Mouse (Mus musculus): ENCODE results near the gene Rsc1a1. TPM values are rescaled to one million over a fixed set of nuclear protein-coding genes. Genes with fewer than 3 reads are reported as not detected.

Rsc1a1 gene
- 1 to 10 TPM; 2.8 to 5.5 TPM for total RNA-seq (2021)
- long read RNA-seq, experiment 1 = 0 reads
- long read RNA-seq, experiment 2, partial matches to known transcripts = 0 of 2 reads
- long read RNA-seq, experiment 2, other reads (novel, unspliced or antisense) = 0 of 2 reads

GRCm38 (mm10) chr4:141685499-141685898, at the start of gene Rsc1a1:
TSS of gene Rsc1a1 (minus strand) at chr4:141685599.
- no peak for DNase-seq

- no peak for DNase-seq
Observed at GRCm38 (mm10) chr4:141735206-141735560, 49.8 kb upstream of the Rsc1a1 start.

GRCm38 (mm10) chr4:141734446-141735205, 49.2 kb upstream of the Rsc1a1 start:
- peak; percentile 81 for DNase-seq

GRCm38 (mm10) chr4:141731766-141732165, 46.4 kb upstream of the Rsc1a1 start:
- no peak for DNase-seq

GRCm38 (mm10) chr4:141730401-141730800, 45.0 kb upstream of the Rsc1a1 start:
- no peak for DNase-seq

- no peak for DNase-seq
Observed at GRCm38 (mm10) chr4:141729266-141729665, 43.9 kb upstream of the Rsc1a1 start.

GRCm38 (mm10) chr4:141725738-141726137, 40.3 kb upstream of the Rsc1a1 start:
- no peak for DNase-seq

GRCm38 (mm10) chr4:141725277-141725676, 39.9 kb upstream of the Rsc1a1 start:
- DNase-seq = no peak

- no peak for DNase-seq
Observed at GRCm38 (mm10) chr4:141724594-141724993, 39.2 kb upstream of the Rsc1a1 start.

- no peak for DNase-seq
Observed at GRCm38 (mm10) chr4:141723673-141724068, 38.3 kb upstream of the Rsc1a1 start.

- peak; percentile 94 for DNase-seq
Observed at GRCm38 (mm10) chr4:141722731-141723672, 37.6 kb upstream of the Rsc1a1 start, which contains the start of gene Ddi2. TSS of gene Ddi2 (minus strand) at chr4:141723419.

- DNase-seq = no peak
Observed at GRCm38 (mm10) chr4:141721961-141722360, 36.6 kb upstream of the Rsc1a1 start.

GRCm38 (mm10) chr4:141720761-141721523, 35.5 kb upstream of the Rsc1a1 start:
- no peak for DNase-seq

GRCm38 (mm10) chr4:141719304-141719703, 33.9 kb upstream of the Rsc1a1 start:
- DNase-seq = no peak

GRCm38 (mm10) chr4:141717633-141718032, 32.2 kb upstream of the Rsc1a1 start:
- no peak for DNase-seq

GRCm38 (mm10) chr4:141715027-141715426, 29.6 kb upstream of the Rsc1a1 start:
- DNase-seq = no peak

- no peak for DNase-seq
Observed at GRCm38 (mm10) chr4:141713598-141714142, 28.3 kb upstream of the Rsc1a1 start.

GRCm38 (mm10) chr4:141711250-141711649, 25.9 kb upstream of the Rsc1a1 start:
- DNase-seq = no peak

GRCm38 (mm10) chr4:141708971-141709370, 23.6 kb upstream of the Rsc1a1 start:
- no peak for DNase-seq

GRCm38 (mm10) chr4:141708005-141708404, 22.6 kb upstream of the Rsc1a1 start:
- DNase-seq = no peak

GRCm38 (mm10) chr4:141705331-141705730, 19.9 kb upstream of the Rsc1a1 start:
- DNase-seq = peak; percentile 13

- DNase-seq = no peak
Observed at GRCm38 (mm10) chr4:141704625-141705024, 19.2 kb upstream of the Rsc1a1 start.

All from gastrocnemius, postnatal 10 days (tissue).